Mouse (Mus musculus) monocyte, adult 5-6 weeks (primary cell): ENCODE measurements around the gene Ugt1a5. TPM values are rescaled to one million over a fixed set of nuclear protein-coding genes. Genes with fewer than 3 reads are reported as not detected.
"Not testable (repeated sequence)": the region's sequence is repeated elsewhere in the genome, so short reads cannot be mapped to it uniquely, and the experiment has no call there.

Experiments used
- ATAC-seq: fragments of 153-309, 156-312 bp; replicated peaks from 2 replicates; pipeline ENCODE4 v1.8.0; 2017; ENCODE audit warnings: mild to moderate bottlenecking; ENCODE audit not compliant: low TSS enrichment, insufficient number of reproducible peaks, severe bottlenecking, poor library complexity, low FRiP score
- total RNA-seq: library from RNA; stranded (forward); fragments of 200-1000, 200-491, 200-594 nt; gene quantifications from 3 replicates; pipeline ENCODE4 v1.2.3, GENCODE M21; 2017

The Ugt1a5 gene
- total RNA-seq, 1 experiment from 2014 or later = not detected

- ATAC-seq = no peak
Observed at GRCm38 (mm10) chr1:88218051-88218450, 52.2 kb downstream of the Ugt1a5 start.

- ATAC-seq = no peak
Observed at GRCm38 (mm10) chr1:88218591-88218990, 52.8 kb downstream of the Ugt1a5 start.

- ATAC-seq = no peak
Observed at GRCm38 (mm10) chr1:88219054-88219453, 53.2 kb downstream of the Ugt1a5 start.

GRCm38 (mm10) chr1:88220336-88220735 is 54.5 kb downstream of the Ugt1a5 start:
- ATAC-seq = no peak

- ATAC-seq = no peak
Observed at GRCm38 (mm10) chr1:88222216-88222615, 56.4 kb downstream of the Ugt1a5 start.

GRCm38 (mm10) chr1:88223011-88223515 is 57.3 kb downstream of the Ugt1a5 start:
- not testable (repeated sequence) for ATAC-seq

- ATAC-seq = no peak
Observed at GRCm38 (mm10) chr1:88223591-88223990, 57.8 kb downstream of the Ugt1a5 start.

- no peak for ATAC-seq
Observed at GRCm38 (mm10) chr1:88224029-88224776, 58.4 kb downstream of the Ugt1a5 start.

- not testable (repeated sequence) for ATAC-seq
Observed at GRCm38 (mm10) chr1:88225301-88225700, 59.5 kb downstream of the Ugt1a5 start.

GRCm38 (mm10) chr1:88225741-88226140 is 59.9 kb downstream of the Ugt1a5 start:
- ATAC-seq = no peak

- 0 out of 2 replicates have a peak, but pooled peaks have one; percentile 16 for ATAC-seq
Observed at GRCm38 (mm10) chr1:88226670-88227379, 61.0 kb downstream of the Ugt1a5 start, which contains the start of gene Mroh2a. Mroh2a (plus strand) TSS chr1:88226986.

- ATAC-seq = 0 out of 2 replicates have a peak, but pooled peaks have one; percentile 3
Observed at GRCm38 (mm10) chr1:88227482-88227881, 61.7 kb downstream of the Ugt1a5 start.

GRCm38 (mm10) chr1:88228121-88228520 is 62.3 kb downstream of the Ugt1a5 start:
- ATAC-seq = 0 out of 2 replicates have a peak, but pooled peaks have one; percentile 1

- ATAC-seq = no peak
Observed at GRCm38 (mm10) chr1:88229566-88229965, 63.8 kb downstream of the Ugt1a5 start.

GRCm38 (mm10) chr1:88229986-88230385 is 64.2 kb downstream of the Ugt1a5 start:
- ATAC-seq = no peak

- ATAC-seq = no peak
Observed at GRCm38 (mm10) chr1:88230421-88230820, 64.6 kb downstream of the Ugt1a5 start.

- ATAC-seq = no peak
Observed at GRCm38 (mm10) chr1:88230981-88231802, 65.4 kb downstream of the Ugt1a5 start.

- no peak for ATAC-seq
Observed at GRCm38 (mm10) chr1:88231803-88232499, 66.1 kb downstream of the Ugt1a5 start.
